Mouse (Mus musculus): ENCODE results near the gene Mfsd4b3.

- TF ChIP-seq POLR2A (IDR thresholded peaks at IDR 0.05; ENCODE audit: borderline replicate concordance, extremely low read depth, insufficient read depth, insufficient read length, poor library complexity, severe bottlenecking) (no peak), CTCF (IDR thresholded peaks at IDR 0.05; ENCODE audit: borderline replicate concordance, extremely low read depth, insufficient read depth, insufficient read length) (no peak)
Measured at GRCm38 (mm10) chr10:39967512-39967911, 7.6 kb upstream of the Mfsd4b3 start.

Measured in brain, embryonic 14.5 days (tissue).